Mouse (Mus musculus) urinary bladder, postnatal 25 days (tissue): ENCODE data around the gene Chd1l.

ENCODE experiments used
- DNase-seq: peaks from one replicate; pipeline ENCODE4 v3.0.0; 2022; ENCODE audit warnings: low spot score

The Chd1l gene

GRCm38 (mm10) chr3:97617091-97617825, 7.3 kb upstream of the Chd1l start:
- no peak for DNase-seq

GRCm38 (mm10) chr3:97615933-97616332, 5.9 kb upstream of the Chd1l start:
- no peak for DNase-seq

GRCm38 (mm10) chr3:97615154-97615553, 5.2 kb upstream of the Chd1l start:
- DNase-seq = no peak

- DNase-seq = no peak
These were observed 1.0 kb upstream of the Chd1l start for GRCm38 (mm10) chr3:97611021-97611420.

- DNase-seq = no peak
These were observed 680 bp downstream of the Chd1l start for GRCm38 (mm10) chr3:97609201-97609844.

- no peak for DNase-seq
These were observed 9.8 kb downstream of the Chd1l start for GRCm38 (mm10) chr3:97600050-97600832.

GRCm38 (mm10) chr3:97596796-97597195, 13.2 kb downstream of the Chd1l start:
- DNase-seq = no peak

GRCm38 (mm10) chr3:97595066-97595465, 14.9 kb downstream of the Chd1l start:
- DNase-seq = no peak

GRCm38 (mm10) chr3:97594140-97594539, 15.9 kb downstream of the Chd1l start:
- no peak for DNase-seq

- no peak for DNase-seq
These were observed 16.9 kb downstream of the Chd1l start for GRCm38 (mm10) chr3:97593089-97593488.

GRCm38 (mm10) chr3:97590699-97591098, 19.3 kb downstream of the Chd1l start:
- no peak for DNase-seq

GRCm38 (mm10) chr3:97587656-97588055, 22.3 kb downstream of the Chd1l start:
- DNase-seq = peak; percentile 53

GRCm38 (mm10) chr3:97585383-97586160, 24.4 kb downstream of the Chd1l start:
- DNase-seq = peak; percentile 76

GRCm38 (mm10) chr3:97573807-97574206, 36.2 kb downstream of the Chd1l start:
- no peak for DNase-seq

GRCm38 (mm10) chr3:97564588-97564987, 45.4 kb downstream of the Chd1l start:
- no peak for DNase-seq

- no peak for DNase-seq
These were observed 51.4 kb downstream of the Chd1l start for GRCm38 (mm10) chr3:97558554-97558953.

GRCm38 (mm10) chr3:97546205-97546604, 63.8 kb downstream of the Chd1l start:
- DNase-seq = no peak

- DNase-seq = no peak
These were observed 69.8 kb downstream of the Chd1l start for GRCm38 (mm10) chr3:97540171-97540570.

- no peak for DNase-seq
These were observed 71.4 kb downstream of the Chd1l start for GRCm38 (mm10) chr3:97538634-97539033.

- DNase-seq = no peak
These were observed 73.0 kb downstream of the Chd1l start for GRCm38 (mm10) chr3:97537006-97537405.

GRCm38 (mm10) chr3:97535660-97536059, 74.3 kb downstream of the Chd1l start:
- no peak for DNase-seq

- no peak for DNase-seq
These were observed 84.5 kb downstream of the Chd1l start for GRCm38 (mm10) chr3:97525458-97525857.
